Mouse (Mus musculus) spleen, adult 2 months (tissue): ENCODE measurements around the gene Bdnf. TPM values are rescaled to one million over a fixed set of nuclear protein-coding genes. Genes with fewer than 3 reads are reported as not detected.

Source experiments
- DNase-seq, 2 experiments: peaks; one replicate each; pipeline versions ENCODE4 v3.0.0 to v3.0.0-alpha.2; 2012 to 2021; ENCODE audit warnings: low spot score in 2 of 2, low read depth in 1 of 2
- H3K27ac ChIP-seq: fragments of 200-500 bp; 2 replicates; pipeline ENCODE4 v1.5.1; 2012; ENCODE audit warnings: low read length, inconsistent platforms; ENCODE audit not compliant: insufficient read depth
- H3K27me3 ChIP-seq: fragments of 200-500 bp; 2 replicates; pipeline ENCODE4 v1.6.1; 2012; ENCODE audit warnings: mild to moderate bottlenecking, moderate library complexity, low read length, inconsistent platforms; ENCODE audit not compliant: control insufficient read depth, insufficient read depth
- H3K36me3 ChIP-seq: fragments of 200-500 bp; 2 replicates; pipeline ENCODE4 v1.6.1; 2012; ENCODE audit warnings: mild to moderate bottlenecking, low read length, inconsistent platforms; ENCODE audit not compliant: control insufficient read depth, insufficient read depth
- H3K4me1 ChIP-seq: fragments of 200-500 bp; 2 replicates; pipeline ENCODE4 v1.6.1; 2011; ENCODE audit warnings: inconsistent platforms; ENCODE audit not compliant: control insufficient read depth, insufficient read depth, insufficient read length
- H3K4me3 ChIP-seq: fragments of 200-500 bp; 2 replicates; pipeline ENCODE4 v1.5.1; 2011; ENCODE audit warnings: mild to moderate bottlenecking, inconsistent platforms; ENCODE audit not compliant: insufficient read depth, insufficient read length; ENCODE audit errors: extremely low read depth
- CTCF ChIP-seq: fragments of 200-500 bp; IDR thresholded peaks from 2 replicates; pipeline ENCODE4 v1.5.1; 2011; ENCODE audit warnings: mild to moderate bottlenecking, inconsistent platforms; ENCODE audit not compliant: insufficient read depth, insufficient read length, insufficient replicate concordance; ENCODE audit errors: extremely low read depth
- POLR2A ChIP-seq: fragments of 200-500 bp; IDR thresholded peaks from 2 replicates; pipeline ENCODE4 v1.6.1; 2011; ENCODE audit warnings: low read depth, low read length, inconsistent platforms
- WGBS: fragments of 180-500 bp; shearing (Covaris S2); methylation state at CpG from one replicate; pipeline ENCODE4 v1.1.7; 2018; 5-methylcytosine and 5-hydroxymethylcytosine counted together
- polyA plus RNA-seq: library from polyadenylated mRNA; depleted of rRNA; stranded (reverse); fragments of >200 nt; gene quantifications from 2 replicates; pipeline ENCODE4 v1.2.3, GENCODE M21; 2012

The Bdnf gene
- polyA plus RNA-seq, 1 experiment = 0.01 TPM

DNA sequence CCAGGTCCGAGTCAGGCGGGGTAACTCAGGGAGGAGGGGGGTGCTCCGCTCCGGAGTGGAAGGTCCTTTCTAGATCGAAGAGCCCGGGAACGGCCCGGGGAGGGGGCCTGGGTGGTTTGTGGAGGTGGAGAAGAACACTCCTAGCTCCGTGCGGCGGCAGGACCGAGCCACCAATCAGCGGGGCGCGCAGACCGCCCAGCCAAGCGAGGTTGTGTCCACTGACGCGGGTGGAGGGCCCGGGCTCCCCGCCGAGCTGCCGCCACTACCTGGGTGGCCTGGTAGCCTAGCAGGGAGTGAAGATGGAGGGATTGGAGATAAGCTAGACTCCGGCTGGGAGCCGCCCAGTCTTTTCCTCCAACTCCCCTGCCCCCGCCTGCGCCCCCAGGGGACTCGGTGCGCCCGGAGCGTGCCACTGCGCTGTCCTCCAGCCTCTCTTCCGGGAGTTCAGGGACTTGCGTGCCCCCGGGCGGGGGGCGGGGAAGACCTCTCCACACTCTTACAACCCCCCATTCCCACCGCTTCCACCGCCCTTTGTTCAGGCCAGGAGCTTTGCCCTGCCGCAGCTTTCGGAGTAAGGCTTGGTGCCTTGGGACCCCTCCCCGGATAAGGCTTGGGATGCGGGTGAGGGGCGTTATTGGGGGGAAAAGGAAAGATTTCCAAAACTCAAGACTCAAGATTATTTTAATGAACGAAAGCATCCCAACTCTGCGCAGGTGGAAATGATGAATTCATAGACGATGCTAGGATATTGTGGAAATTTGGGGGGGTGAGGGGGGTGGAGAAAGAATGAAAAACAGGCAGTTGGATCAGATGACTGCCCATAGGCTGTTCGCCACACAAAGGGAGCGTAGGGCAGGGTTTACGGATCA, 3.0 kb downstream of the Bdnf start:
- no peaks in the 10 kb centered on the region for H3K4me1 ChIP-seq
- 8% methylated on average over 50 of the region's 50 CpGs for WGBS
- no peaks in the 10 kb centered on the region for H3K36me3 ChIP-seq
- H3K4me3 ChIP-seq = no peak overlapping the region
- H3K27me3 ChIP-seq = peaks cover 12% of the 10 kb centered on the region; the same call in 1 of the 2 replicates
- H3K27ac ChIP-seq = no peak overlapping the region
- no peak for TF ChIP-seq POLR2A
- TF ChIP-seq CTCF = no peak
- no peak for DNase-seq

DNA sequence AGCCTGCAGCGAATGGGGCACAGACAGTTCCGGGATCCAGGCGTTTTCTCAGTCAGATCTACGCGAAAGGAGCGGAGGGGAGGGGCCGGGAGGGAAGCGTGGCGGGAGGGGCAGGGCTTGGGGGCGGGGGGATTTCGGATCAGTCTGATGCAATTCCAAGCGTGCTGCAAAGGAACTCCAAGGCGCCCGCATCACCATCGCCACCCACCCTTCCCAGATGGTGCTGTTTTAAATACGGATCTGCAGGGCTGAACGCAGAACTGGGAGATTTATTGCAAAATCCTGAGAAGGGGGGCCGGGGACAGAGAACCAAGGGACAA, 3.5 kb downstream of the Bdnf start:
- TF ChIP-seq POLR2A = no peak
- Histone ChIP-seq H3K4me3 (no peak overlapping the region), H3K36me3 (no peaks in the 10 kb centered on the region), H3K27me3 (peaks cover 12% of the 10 kb centered on the region; the same call in 1 of the 2 replicates), H3K27ac (no peak overlapping the region), H3K4me1 (no peaks in the 10 kb centered on the region)
- DNase-seq = no peak
- 5% methylated on average over 18 of the region's 18 CpGs for WGBS

DNA sequence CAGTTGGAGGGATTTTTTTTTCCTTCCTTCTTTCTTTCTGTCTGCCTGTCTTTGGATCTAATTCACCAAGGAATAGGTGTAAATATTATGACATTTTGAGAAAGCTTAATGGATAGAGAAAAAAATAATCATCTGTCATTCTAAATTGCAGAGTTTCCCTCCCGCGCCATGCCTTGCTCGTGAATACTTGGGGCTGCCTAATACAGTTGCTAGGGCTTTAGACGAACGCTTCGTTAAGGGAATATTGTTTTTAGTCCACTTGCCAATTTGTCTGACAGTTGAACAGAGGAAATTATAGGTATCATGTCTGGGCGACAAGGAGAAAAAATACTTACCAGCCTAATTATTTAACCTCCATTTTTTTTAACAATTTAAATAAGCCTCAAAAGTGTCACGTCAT, 4.0 kb downstream of the Bdnf start:
- no peaks in the 10 kb centered on the region for H3K36me3 ChIP-seq
- TF ChIP-seq CTCF (no peak), POLR2A (no peak)
- no peak for DNase-seq
- H3K27ac ChIP-seq = no peak overlapping the region
- 11% methylated on average over 8 of the region's 8 CpGs for WGBS
- H3K4me1 ChIP-seq = no peaks in the 10 kb centered on the region
- no peak overlapping the region for H3K4me3 ChIP-seq
- H3K27me3 ChIP-seq = peaks cover 12% of the 10 kb centered on the region; the same call in 1 of the 2 replicates

DNA sequence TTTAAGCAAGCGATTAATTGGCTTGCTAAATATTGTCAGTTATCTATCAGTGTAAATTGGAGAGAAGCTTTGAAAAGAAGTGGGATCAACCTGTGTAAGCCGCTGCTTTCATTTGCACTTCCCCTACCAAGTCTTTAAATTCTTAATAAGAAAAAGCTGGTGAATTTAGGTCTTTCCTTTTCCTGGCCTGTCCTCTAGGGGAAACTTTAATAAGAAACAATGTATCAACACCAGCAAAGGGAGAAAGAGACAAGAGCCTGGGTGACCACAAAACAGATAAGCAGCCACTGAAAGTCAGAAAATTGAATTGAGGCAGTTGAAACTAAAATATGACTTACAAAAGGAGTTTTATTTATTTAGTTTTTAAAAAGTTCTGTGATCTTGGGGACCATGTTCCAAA, 4.9 kb downstream of the Bdnf start:
- no peak for TF ChIP-seq CTCF
- TF ChIP-seq POLR2A = no peak
- Histone ChIP-seq H3K27me3 (peaks cover 7% of the 10 kb centered on the region; the same call in 1 of the 2 replicates), H3K36me3 (no peaks in the 10 kb centered on the region), H3K4me3 (no peak overlapping the region), H3K27ac (no peak overlapping the region), H3K4me1 (no peaks in the 10 kb centered on the region)
- no peak for DNase-seq
- WGBS = 69% methylated on average over 2 of the region's 2 CpGs

DNA sequence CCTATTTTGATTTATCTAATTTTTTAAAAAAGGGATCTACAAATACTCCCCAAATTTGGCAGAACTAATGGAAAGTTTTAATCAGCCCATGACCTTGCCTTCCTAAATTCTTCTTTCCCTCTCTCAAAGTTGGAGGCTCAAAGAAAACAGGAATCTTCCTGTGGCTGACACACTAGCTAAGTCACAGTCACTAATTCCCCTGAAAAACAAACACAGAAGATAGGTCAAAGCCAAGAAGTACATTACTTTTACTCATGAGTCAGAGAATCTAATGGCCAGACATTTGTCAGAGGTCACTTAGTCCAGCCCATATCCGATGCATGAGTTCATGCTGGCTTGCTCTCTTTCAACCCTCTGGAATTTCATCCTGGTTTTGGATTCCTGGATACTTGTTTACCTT, 6.6 kb downstream of the Bdnf start:
- no peaks in the 10 kb centered on the region for H3K4me1 ChIP-seq
- TF ChIP-seq POLR2A (no peak), CTCF (no peak)
- H3K36me3 ChIP-seq = no peaks in the 10 kb centered on the region
- WGBS = 80% methylated on average over 1 of the region's 1 CpGs
- DNase-seq = no peak
- H3K27ac ChIP-seq = no peak overlapping the region
- H3K4me3 ChIP-seq = no peak overlapping the region
- peaks cover 4% of the 10 kb centered on the region; the same call in 1 of the 2 replicates for H3K27me3 ChIP-seq

DNA sequence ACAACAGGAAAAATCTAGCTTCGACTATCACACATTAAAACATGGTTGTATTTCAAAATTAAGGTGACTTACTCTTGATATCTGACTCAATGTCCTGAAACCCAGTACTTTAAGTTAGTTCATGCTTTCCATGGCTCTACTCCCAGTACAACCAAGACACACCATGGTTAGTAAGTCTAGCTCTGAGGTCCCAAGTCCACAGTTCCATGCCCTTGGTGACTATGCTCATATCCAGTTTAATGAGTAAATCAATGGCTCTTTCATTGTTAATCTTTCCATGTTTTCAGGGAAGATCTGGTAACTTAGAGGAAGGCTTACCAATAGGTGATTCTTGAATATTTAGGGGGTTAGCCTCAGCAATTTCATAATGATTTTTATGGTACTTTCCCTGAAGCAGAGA, 14.2 kb downstream of the Bdnf start:
- no peak for DNase-seq
- no peaks in the 10 kb centered on the region for H3K4me1 ChIP-seq
- 55% methylated on average over 1 of the region's 1 CpGs for WGBS
- no peaks in the 10 kb centered on the region for H3K36me3 ChIP-seq
- TF ChIP-seq POLR2A (no peak), CTCF (no peak)
- H3K27ac ChIP-seq = no peak overlapping the region
- H3K4me3 ChIP-seq = no peak overlapping the region
- peaks cover 5% of the 10 kb centered on the region for H3K27me3 ChIP-seq
